In the genomic region with DNA sequence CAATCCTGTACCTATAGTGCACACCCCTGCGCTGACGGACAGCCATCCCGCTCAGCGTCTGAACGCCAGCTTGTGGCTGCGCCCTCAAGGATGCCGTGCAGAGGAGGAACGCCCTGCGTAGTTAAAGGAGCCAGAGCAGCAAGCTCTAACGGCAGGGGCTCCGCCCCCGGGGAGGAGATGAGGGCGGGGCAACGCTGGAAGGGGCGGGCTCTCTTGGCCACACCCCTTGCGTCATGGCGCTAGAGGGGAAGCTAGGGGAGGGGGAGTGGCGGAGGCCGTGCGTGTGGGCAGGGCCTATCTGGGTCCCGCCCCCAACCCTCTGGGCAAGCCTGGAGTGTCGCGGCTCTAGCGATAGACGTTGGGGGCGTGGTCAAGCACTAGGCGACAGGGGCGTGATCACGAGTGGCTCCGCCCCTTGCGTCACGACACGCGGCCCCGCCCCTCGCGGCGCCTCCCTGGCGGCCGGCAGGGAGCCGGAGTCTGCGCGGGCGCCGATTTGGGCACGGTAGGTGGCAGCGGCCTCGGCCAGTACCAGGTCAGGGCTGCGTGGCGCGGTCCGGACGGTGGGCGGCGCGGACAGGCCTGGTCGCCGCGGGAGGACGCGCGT, we compare ENCODE assay signal across 7 mouse cellular contexts. TPM values are rescaled to one million over a fixed set of nuclear protein-coding genes. Genes with fewer than 3 reads are reported as not detected.
DNase-seq lines count a peak whose midpoint lies in the region; ATAC-seq lines count a peak whose summit lies in the region.

Tpst2 (plus strand) TSS at position 425 of the 607 bp plus-strand sequence.

- H3K4me2 ChIP-seq in intestine, embryonic 15.5 days (replicated peaks) = peak within 1 kb of the TSS; percentile 84

- ATAC-seq in intestine, embryonic 15.5 days = peak; percentile 96

- peaks cover 22% of the 10 kb centered on the region for H3K4me1 ChIP-seq in intestine, embryonic 15.5 days (replicated peaks)
- peaks cover 92% of the 10 kb centered on the region for H3K4me1 ChIP-seq in midbrain, embryonic 10.5 days

- 0 out of 2 replicates have a peak, but pooled peaks cover 2% of the 10 kb centered on the region for H3K27me3 ChIP-seq in intestine, embryonic 15.5 days (replicated peaks)
- H3K27me3 ChIP-seq in midbrain, embryonic 10.5 days (ENCODE audit: low read depth, poor library complexity, severe bottlenecking) = peaks cover 12% of the 10 kb centered on the region

- intact Hi-C loops in gastrocnemius, postnatal 36 days (cut with DNase I) = loop anchor here (5.0 kb wide), 3 partner anchors 34 to 66 kb away; partner anchors contain the start of genes Hps4, Srrd and Tfip11
- intact Hi-C loops in left cerebral cortex, postnatal 25 days (cut with DNase I) = loop anchor here (1.0 to 2.0 kb wide), 3 partner anchors 45 to 50 kb away; partner anchors contain the start of gene Tfip11

- H3K4me3 ChIP-seq in intestine, embryonic 15.5 days (replicated peaks) = peak within 1 kb of the TSS; percentile 78
- H3K4me3 ChIP-seq in midbrain, embryonic 10.5 days = peak within 1 kb of the TSS; percentile 87

- WGBS in intestine, embryonic 15.5 days = under 1% methylated on average over 61 of the region's 62 CpGs
- WGBS in midbrain, embryonic 10.5 days = under 1% methylated on average over 62 of the region's 62 CpGs

- H3K9ac ChIP-seq in intestine, embryonic 15.5 days = peak within 1 kb of the TSS; percentile 81

- H3K9me3 ChIP-seq in intestine, embryonic 15.5 days = no peaks in the 10 kb centered on the region
- H3K9me3 ChIP-seq in midbrain, embryonic 10.5 days (replicated peaks) = no peaks in the 10 kb centered on the region

- peak within 1 kb of the TSS; percentile 73 for H3K27ac ChIP-seq in intestine, embryonic 15.5 days
- H3K27ac ChIP-seq in midbrain, embryonic 10.5 days (replicated peaks) = peak within 1 kb of the TSS; percentile 89

- H3K36me3 ChIP-seq in intestine, embryonic 15.5 days = no peaks in the 10 kb centered on the region
- no peaks in the 10 kb centered on the region for H3K36me3 ChIP-seq in midbrain, embryonic 10.5 days

- peak; percentile 100 for DNase-seq in adrenal gland, adult 2 months
- peak; percentile 99 for DNase-seq in embryo, embryonic 11.5 days (ENCODE audit: low read depth, low spot score)
- DNase-seq in gastrocnemius, postnatal 36 days = peak; percentile 99 to 100
- peak; percentile 100 for DNase-seq in left cerebral cortex, postnatal 25 days (ENCODE audit: low spot score in 2 of 2)
- peak; percentile 100 for DNase-seq in midbrain, embryonic 10.5 days (ENCODE audit: low spot score)
- peak; percentile 99 for DNase-seq in right cerebral cortex, postnatal 4 days

RNA-seq across cellular contexts. Expression of gene Tpst2, which starts in this region (rescaled TPM):
- 100 to 1,000 TPM; 154 to 322 TPM for total RNA-seq in adrenal gland, adult 2 months (2021)
- polyA plus RNA-seq in adrenal gland, adult 2 months (2012; rRNA removed) = 222 and 270 TPM in 2 replicates
- 10 to 100 TPM; 14.4 to 17.0 TPM for total RNA-seq in gastrocnemius, postnatal 36 days (2021)
- 43.1 and 45.3 TPM in 2 replicates for polyA plus RNA-seq in intestine, embryonic 15.5 days (2015; fragmentation: Nextera tagmentation; extraction: Ambion mirVana)
- 10 to 100 TPM; 39.0 to 43.9 TPM for total RNA-seq in left cerebral cortex, postnatal 25 days (2021)
- polyA plus RNA-seq in midbrain, embryonic 10.5 days (2016; fragmentation: Nextera tagmentation; extraction: Ambion mirVana) = 35.9 and 37.0 TPM in 2 replicates

Comparison
In these comparisons a context has a peak if more than half of its experiments do, and no peak if none do; other contexts are left out.
1. Peak in every context shown above with its lines: DNase-seq, ATAC-seq, H3K4me3 ChIP-seq and H3K27ac ChIP-seq.